Mouse (Mus musculus): Measurements from ENCODE around the gene Cse1l. TPM values are rescaled to one million over a fixed set of nuclear protein-coding genes. Genes with fewer than 3 reads are reported as not detected.

Cse1l gene
- total RNA-seq (2021), result 10 to 100 TPM; 40.5 to 42.2 TPM
- long read RNA-seq, experiment 1, transcript Cse1l-201 (25 exons, 3,641 nt), result major isoform, 16 of 18 reads
- long read RNA-seq, experiment 1, partial matches to known transcripts, result 1 of 18 reads
- long read RNA-seq, experiment 1, other reads (novel, unspliced or antisense), result 1 of 18 reads
- long read RNA-seq, experiment 2, partial matches to known transcripts, result 1 of 5 reads
- long read RNA-seq, experiment 2, other reads (novel, unspliced or antisense), result 0 of 5 reads

DNA sequence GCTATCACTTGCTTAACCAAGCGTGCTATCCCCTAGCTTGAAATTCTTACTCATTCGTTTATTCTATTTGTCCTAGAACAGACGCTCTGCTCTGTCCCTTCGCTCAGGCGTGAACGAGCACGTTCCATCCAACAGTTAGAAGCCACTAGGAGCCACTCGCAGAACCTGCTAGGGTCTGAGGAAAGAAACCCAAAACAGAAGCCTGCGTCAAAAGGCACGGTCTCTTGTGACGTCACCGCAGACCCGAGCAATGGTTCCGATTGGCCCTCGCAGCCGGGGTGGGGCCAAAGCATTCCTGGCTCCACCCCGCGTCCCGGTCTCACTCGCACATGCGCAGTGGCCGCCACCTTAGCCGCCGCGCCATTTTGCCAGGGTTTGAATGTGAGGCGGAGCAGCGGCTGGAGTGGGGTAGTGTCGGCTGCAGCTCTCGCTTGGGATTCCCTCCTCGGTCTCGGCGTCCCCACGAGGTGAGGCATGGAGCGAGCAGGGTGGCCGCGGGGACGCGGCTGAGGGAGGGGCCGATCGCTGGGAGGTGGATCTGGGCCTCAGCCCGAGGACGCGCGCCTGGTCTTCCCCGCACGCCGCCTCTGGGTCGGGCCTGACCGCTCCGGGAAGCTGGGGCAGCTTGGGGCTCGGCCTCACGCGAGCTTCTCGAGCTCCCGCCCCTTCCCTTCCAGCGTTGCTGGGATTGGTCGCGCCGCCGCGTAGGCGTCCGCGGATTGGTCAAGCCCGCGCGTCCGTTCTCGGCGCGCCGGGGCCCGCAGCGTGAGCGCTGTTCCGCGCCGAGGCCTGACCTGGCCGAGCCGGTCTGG lies at the start of gene Cse1l:
TSS of gene Cse1l (plus strand) at position 330 of the 812 bp plus-strand sequence.
- DNase-seq, result peak; percentile 97

DNA sequence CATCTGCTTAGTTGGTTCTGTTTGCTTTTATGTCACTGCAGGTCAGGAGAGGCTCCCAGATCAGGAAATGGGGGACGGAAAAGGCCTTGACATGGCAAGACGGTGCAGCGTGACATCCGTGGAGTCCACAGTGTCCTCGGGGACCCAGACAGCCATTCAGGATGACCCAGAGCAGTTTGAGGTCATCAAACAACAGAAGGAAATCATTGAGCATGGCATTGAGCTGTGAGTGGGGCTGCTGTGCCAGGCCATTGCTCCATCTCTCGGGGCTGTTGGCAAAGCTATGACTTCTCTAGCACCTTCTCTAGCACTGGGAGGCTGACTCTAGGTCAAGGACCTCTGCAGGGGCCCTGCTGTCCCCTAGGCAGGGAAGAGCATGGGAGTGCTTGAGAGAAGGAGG lies 49.5 kb upstream of the Cse1l start:
- DNase-seq, result no peak

GRCm38 (mm10) chr2:166857118-166857517 lies 48.7 kb upstream of the Cse1l start:
- no peak for DNase-seq

- no peak for DNase-seq
These were observed 46.6 kb upstream of the Cse1l start for GRCm38 (mm10) chr2:166859214-166859613.

- no peak for DNase-seq
These were observed 43.3 kb upstream of the Cse1l start for GRCm38 (mm10) chr2:166862505-166862904.

GRCm38 (mm10) chr2:166865476-166865875 lies 40.4 kb upstream of the Cse1l start:
- no peak for DNase-seq

GRCm38 (mm10) chr2:166870271-166870865 lies 35.5 kb upstream of the Cse1l start:
- DNase-seq, result no peak

- no peak for DNase-seq
These were observed 34.9 kb upstream of the Cse1l start for GRCm38 (mm10) chr2:166870899-166871298.

GRCm38 (mm10) chr2:166874675-166875280 lies 31.1 kb upstream of the Cse1l start:
- peak in 1 of 2 experiments; percentile 29 for DNase-seq

DNA sequence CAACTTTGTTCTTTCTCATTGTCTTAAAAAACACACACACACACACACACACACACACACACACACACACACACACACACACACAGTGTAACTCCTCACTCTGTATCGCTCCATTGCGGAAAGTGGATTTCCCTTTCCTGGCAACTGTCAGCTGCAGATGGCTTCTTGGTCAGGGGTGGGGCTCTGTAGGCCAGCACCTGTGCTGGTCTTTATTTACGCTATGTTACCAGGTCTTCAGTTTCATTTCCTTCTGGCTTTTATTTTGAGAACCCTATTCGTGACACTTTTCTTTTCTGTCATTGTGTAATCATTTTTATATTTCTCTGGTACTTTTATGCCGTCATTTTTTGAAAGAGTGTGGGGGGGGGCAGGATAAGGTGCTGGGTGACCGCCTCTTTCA lies 30.3 kb upstream of the Cse1l start:
- DNase-seq, result no peak

GRCm38 (mm10) chr2:166876331-166876730 lies 29.5 kb upstream of the Cse1l start:
- no peak for DNase-seq

DNA sequence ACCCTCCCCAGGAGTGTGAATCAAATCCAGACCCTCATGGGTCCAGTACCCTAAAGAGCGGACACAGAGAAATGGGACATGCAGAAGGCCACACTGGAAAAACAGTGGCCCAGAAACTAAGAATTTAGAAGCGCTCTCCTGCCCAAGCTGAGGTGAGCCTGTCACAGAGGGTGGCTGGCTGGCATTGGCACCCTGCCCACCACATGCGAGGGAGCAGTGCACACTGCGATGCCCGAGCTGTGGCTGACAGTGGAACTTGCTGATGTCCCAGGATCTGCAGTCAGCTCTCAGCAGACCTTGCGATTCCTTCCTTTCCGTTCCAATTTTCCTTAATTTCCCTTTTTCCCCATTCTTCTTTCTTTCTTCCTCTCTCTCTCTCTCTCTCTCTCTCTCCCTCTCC lies 20.8 kb upstream of the Cse1l start:
- peak in 1 of 2 experiments; percentile 11 for DNase-seq

DNA sequence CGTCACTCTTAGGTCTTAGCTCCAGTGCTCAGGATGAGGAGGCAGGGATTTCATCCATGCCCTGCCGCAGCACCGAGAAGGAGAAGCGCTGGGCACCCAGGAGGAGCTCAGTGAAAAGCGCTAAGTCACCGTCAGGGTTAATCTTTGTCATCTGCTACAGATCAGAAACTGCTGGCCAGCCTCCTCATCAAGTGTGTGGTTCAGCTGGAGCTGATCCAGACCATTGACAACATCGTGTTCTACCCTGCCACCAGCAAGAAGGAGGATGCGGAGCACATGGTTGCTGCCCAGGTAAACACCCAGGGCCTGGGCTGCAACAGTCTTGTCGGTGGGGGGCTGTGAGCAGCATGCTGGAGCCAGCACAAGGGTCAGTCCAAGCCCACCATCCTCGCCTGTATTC lies 20.2 kb upstream of the Cse1l start:
- DNase-seq, result no peak

DNA sequence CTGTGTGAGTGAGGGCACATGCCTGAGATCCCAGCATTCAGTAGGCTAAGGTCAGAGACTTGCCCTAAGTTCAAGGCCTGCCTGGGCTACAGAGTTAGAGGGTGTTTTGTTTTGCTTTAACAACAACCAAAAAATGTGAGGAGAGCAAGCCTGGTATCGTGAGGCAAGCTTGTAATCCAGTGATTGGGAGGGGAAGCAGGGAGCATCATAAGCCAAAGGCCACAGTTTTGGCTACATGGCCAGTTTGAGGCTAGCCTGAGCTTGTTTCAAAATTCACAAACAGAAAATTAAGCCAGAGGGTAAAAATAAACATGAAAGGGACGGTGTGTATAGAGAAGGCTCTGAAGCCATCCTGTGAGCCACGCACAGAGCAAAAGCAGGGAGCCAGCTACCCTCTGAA lies 19.6 kb upstream of the Cse1l start:
- no peak for DNase-seq

DNA sequence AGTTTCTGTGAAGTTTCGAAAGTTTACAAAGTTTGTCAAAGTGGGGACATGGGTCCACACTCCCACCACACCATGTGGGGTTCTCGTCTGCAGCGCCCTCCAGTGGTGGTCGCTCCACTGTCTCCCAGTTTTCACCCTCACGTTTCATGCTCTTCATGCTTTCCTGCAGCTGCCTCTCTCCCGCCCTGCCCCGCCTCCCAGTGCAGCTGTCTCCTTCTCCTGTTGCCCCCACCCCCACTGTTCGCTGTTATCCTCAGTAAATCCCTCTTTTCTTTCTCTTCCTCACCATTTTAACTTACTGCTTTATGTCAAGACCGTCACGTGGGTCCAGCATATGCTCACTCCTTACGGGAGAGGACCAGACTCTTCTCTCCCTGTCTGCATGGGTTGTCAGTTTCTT lies 18.0 kb upstream of the Cse1l start:
- DNase-seq, result no peak

DNA sequence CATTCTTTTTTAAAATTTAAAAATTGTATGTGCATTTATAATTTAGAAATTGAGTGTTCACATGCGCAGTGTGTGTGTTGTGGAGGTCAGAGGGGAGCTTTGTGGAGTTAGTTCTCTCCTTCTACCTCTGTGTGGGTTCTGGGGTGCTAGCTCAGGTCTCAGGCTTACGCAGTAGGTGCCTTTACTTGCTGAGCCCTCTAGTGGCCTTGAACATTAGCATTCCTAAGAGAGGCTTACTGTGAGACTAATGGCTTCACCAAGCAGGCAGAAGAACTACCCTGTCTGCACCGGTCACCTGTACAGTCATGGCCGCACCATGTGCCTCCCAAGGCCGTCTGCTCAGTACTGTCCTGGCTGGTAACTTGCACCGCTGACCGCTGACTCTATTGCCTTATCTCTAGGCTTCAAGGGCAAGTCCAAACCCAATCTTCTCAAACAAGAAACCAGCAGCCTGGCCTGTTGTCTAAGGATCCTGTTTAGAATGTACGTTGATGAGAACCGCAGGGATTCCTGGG lies 14.4 kb upstream of the Cse1l start:
- DNase-seq, result no peak

DNA sequence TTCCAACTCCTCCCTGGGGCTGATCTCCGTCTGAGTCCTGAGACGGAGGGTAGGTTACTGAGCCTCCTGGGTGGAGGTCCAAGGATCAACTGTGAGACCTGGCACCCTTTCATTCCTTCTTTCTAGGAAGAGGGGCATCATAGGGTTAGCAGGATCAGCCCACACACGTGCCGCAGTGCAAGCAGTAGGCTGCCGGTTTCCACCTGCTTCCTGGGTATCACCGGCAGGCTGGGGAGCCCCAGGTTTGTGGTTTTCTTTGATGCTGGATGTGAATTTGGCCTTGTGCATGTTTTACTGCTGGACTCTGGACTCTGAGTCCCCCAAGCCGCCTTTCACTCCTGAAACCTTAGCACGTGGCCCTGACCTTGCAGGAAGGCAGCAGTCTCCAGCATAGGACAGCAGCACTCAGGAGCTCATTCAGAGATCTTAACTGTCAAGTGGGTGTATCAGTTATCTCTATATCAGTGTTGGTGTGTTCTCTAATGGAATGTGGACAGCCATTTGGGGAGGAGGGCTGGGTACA lies 13.6 kb upstream of the Cse1l start:
- no peak for DNase-seq

DNA sequence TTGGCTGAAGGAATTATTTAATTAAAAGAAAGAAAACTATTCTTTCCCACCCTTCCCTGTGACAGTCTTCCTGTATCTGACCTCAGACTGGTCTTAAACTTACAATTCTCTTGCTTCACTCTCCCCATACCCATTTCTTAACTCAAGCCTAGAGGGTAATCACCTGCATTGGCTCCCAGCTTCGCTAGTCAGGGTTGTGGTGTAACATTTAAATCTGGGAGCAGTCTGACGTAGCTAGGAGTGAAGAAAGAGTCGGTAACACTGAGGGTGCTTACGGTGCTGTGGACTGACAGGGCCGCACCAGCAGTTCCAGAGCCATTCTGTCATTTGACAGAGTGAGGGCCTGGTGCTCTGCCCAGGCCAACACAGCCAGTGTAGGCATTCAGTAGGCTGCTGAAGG lies 12.8 kb upstream of the Cse1l start:
- DNase-seq, result no peak

DNA sequence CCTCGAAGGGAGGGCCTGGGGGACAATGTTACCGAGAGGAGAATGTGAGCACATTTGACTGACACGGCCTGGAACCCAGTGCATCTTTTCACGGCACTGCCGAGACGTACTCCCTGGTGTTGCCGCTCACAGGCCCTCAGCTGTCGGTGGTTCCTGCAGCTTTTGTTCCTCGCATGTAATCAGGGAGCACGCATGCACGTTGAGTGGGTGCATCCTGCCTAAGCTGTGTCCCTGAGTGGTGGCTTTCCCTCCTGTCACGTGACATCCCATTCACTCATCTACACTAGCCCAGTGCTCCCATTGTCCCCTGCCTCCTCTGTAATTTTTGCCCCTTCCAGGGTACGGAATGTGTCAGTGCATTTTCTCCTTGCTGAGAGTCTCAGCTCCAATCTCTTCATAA lies 9.5 kb upstream of the Cse1l start:
- DNase-seq, result no peak

GRCm38 (mm10) chr2:166896974-166897373 lies 8.9 kb upstream of the Cse1l start:
- DNase-seq, result no peak

DNA sequence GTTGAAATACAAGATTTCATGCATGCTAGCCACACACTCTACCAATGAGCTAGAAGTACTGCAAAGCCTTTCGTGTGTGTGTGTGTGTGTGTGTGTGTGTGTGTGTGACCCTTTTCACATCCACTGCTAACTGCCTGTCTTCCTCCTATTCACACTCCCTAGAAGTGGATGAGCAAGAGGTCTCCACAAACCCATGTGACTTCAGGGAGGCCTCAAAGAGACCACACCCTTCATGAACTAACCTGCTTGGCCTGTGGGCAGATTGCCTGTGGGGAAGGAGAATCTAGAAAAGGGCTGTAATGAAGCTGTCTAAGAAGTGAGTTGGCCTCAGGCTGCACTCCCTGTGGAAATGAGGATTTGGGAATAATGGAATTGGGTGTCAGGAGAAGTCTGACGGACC lies 6.7 kb upstream of the Cse1l start:
- no peak for DNase-seq

DNA sequence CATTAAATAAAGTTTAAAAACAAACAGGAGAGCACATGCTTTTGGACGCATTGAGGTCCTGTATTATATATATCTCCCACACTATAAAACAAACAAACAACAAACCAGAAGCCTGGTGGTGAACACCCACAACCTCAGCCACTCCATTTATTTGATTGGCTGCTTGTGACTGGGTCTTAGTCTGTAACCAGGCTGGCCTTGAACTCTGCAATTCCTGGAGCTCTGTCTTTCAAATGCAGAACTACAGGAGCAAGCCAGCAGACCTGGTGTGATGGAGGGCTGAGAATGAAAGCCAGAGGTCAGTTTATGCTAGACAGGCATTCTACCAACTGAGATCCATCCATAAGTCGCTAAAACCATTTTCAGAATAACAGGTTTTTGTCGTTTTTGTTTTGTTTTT lies 6.1 kb upstream of the Cse1l start:
- DNase-seq, result no peak

All from heart, adult 18-20 months (tissue).